Mouse (Mus musculus) cerebellum, postnatal 10 days (tissue): ENCODE results near the gene Khnyn.
A peak's percentile ranks its signal among the peaks of the same experiment; 100 is the strongest.

ENCODE experiments used
- DNase-seq, 2 experiments: peaks; one replicate each; pipeline ENCODE4 v3.0.0; 2021; ENCODE audit warnings: mixed read lengths in 2 of 2

Khnyn gene

GRCm38 (mm10) chr14:55922475-55923232 is 37.9 kb downstream of the Khnyn start:
- DNase-seq, result no peak

DNA sequence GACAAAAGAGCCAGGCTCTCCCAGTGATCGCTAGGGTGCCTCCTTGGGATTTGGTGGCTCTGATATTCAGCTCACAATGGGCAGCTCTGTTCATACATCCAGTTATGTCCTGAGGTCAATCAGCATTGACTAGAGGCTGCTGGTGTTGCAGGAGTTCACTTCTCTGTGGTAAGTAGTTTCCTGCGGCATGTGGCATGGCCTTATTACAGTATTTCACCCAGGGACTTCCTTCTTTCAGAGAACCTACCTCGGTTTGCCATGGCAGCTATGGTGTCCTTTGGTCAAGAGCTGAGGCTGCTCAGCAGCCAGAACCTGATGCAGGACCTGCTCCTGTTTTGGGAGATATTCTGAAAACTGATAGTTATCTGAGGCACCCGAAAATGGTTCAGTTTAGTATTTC is 42.1 kb downstream of the Khnyn start:
- no peak for DNase-seq

DNA sequence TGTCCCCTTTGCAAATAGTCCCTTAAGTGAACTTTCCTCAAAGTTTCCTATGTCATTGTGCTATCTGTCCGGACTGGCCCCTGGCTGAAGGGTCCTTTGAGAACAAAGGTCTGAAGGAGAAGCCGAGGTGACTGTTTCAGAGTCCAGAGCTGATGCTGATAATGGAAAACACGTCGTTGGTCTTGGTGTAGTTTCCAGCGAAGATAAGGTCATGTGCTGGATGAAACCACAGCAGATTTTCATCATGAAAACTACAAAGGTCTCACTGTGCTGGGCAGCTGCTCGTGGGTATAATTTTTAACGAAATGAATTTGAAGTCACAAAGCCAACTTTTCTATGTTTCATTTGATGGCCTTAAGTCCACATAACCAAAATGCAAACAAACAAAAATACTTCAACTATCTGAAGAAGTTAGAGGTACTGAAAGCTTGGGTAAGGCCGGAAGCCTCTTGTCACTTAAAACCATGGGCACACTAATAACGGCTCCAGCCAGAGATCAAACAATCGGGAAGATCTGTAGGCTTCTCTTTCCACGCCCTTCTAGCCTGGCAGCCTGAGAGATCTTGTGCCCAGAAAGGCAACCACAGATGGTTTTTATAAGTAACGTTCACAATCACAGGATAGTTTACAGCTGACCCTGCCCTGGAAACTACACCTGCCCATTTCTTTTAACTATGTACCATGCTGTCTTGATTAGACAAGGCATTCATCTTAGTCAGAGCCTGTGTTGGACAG is 44.7 kb downstream of the Khnyn start:
- no peak for DNase-seq

- DNase-seq, result peak; percentile 49 to 54
Observed at GRCm38 (mm10) chr14:55933586-55933985, 48.8 kb downstream of the Khnyn start.

DNA sequence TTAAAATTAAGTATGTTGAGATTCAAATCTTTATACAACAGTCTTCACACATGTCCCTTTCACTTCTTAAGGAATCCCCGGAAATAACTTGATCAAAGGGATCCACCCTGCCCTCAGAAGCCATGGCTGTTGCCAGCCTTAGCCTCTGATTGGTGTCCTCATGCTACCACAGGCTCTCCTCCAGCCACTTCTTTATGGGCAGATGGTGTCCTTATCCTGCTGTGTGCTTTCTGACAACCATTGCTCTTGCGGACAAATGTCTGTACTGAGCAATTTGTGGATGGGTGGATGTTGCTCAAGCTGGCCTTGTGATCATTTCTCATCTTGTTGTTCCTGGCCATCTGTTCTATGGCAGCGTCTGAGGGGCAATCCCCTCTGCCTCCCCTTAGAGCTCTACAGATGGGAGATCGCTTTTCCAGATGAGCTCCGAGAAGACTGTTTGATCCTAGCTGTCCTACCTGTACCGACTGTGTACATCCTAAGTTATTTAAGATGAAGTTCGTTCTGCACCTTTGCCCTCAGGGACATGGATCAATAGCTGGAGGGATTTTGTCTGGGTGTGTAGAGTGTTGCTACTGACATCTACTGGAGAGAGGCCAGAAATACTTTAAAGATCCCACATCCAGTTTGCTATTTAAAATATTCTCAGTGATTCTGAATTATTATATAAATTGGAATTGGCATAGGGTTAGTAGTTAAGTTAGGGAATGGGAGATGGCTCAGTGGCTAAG is 55.5 kb downstream of the Khnyn start:
- peak; percentile 27 to 48 for DNase-seq

GRCm38 (mm10) chr14:55943601-55944000 is 58.9 kb downstream of the Khnyn start:
- no peak for DNase-seq

DNA sequence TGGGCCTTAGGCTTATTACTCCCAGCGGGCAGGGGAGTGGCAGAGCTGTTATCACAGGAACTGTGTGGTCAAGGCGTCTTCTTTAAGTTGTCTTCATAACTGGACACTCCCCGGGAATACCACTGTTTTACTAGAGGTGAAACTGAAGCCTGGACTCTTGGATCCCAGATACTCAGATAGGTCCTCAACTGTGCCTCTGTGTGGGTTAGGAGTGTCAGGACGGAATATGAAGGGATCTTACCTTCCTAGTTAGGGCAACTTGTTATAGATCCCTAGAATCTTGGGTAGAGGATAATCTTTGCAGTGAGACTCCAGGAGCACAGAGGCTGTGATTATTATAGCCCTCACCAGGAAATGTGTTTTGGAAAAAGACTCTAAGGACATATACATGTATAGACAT is 59.8 kb downstream of the Khnyn start, which contains the start of gene Cma1:
Gene Cma1 (minus strand): TSS at position 101 of the 400 bp plus-strand sequence.
- no peak for DNase-seq

- no peak for DNase-seq
Observed at GRCm38 (mm10) chr14:55946269-55946969, 61.7 kb downstream of the Khnyn start.
